Mouse (Mus musculus): ENCODE results near the gene Cadps2.

Gene Cadps2

GRCm38 (mm10) chr6:23360596-23360995, 478.6 kb downstream of the Cadps2 start:
- no peak for DNase-seq (ENCODE audit: low spot score)

GRCm38 (mm10) chr6:23356141-23356540, 483.1 kb downstream of the Cadps2 start:
- no peak for DNase-seq (ENCODE audit: low spot score)

- DNase-seq (ENCODE audit: low spot score), result no peak
Observed at GRCm38 (mm10) chr6:23353480-23353879, 485.7 kb downstream of the Cadps2 start.

GRCm38 (mm10) chr6:23337411-23338063, 501.7 kb downstream of the Cadps2 start:
- no peak for DNase-seq (ENCODE audit: low spot score)

- no peak for DNase-seq (ENCODE audit: low spot score)
Observed at GRCm38 (mm10) chr6:23314945-23315344, 524.3 kb downstream of the Cadps2 start.

- DNase-seq (ENCODE audit: low spot score), result no peak
Observed at GRCm38 (mm10) chr6:23314291-23314690, 524.9 kb downstream of the Cadps2 start.

DNA sequence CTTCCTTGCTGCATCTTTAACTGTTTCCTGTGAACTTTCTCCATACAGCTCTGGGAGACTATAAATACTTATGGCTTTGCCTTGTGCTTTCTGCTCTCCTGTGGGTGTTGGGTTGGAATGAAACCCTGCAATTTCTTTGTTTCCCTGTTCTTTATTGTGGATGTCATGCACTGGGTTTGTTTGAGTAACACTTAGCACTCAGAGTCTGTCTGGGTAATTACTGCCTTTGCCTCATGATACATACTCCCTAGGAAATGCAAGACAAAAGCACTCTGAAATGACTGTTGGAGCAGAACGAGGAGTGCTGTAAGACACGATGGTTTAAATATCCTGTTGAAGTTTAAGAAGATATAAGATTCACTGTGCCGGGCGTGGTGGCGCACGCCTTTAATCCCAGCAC, 533.2 kb downstream of the Cadps2 start:
- DNase-seq (ENCODE audit: low spot score), result no peak

DNA sequence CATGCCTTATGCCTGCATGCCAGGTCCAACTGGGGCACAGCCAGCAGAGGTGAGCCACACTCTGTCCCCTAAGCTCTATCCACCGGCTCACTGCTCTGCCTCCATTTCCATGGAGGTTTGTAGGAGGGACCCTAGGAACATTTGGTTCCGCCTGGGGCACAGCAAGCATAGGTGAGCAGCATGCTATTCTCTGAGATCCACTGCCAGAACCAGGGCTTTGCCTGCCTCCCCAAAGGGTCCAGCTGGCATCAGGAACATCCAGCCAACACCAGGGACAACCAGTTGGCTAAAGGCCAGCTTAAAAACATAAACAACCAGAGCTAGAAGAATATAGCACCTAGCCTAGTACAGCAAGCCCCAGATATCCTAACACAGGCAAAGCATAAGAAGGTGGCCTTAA, 540.6 kb downstream of the Cadps2 start:
- DNase-seq (ENCODE audit: low spot score), result no peak

- DNase-seq (ENCODE audit: low spot score), result no peak
Observed at GRCm38 (mm10) chr6:23294685-23295084, 544.5 kb downstream of the Cadps2 start.

- DNase-seq (ENCODE audit: low spot score), result no peak
Observed at GRCm38 (mm10) chr6:23288752-23289151, 550.5 kb downstream of the Cadps2 start.

- no peak for DNase-seq (ENCODE audit: low spot score)
Observed at GRCm38 (mm10) chr6:23281514-23281820, 557.8 kb downstream of the Cadps2 start.

DNA sequence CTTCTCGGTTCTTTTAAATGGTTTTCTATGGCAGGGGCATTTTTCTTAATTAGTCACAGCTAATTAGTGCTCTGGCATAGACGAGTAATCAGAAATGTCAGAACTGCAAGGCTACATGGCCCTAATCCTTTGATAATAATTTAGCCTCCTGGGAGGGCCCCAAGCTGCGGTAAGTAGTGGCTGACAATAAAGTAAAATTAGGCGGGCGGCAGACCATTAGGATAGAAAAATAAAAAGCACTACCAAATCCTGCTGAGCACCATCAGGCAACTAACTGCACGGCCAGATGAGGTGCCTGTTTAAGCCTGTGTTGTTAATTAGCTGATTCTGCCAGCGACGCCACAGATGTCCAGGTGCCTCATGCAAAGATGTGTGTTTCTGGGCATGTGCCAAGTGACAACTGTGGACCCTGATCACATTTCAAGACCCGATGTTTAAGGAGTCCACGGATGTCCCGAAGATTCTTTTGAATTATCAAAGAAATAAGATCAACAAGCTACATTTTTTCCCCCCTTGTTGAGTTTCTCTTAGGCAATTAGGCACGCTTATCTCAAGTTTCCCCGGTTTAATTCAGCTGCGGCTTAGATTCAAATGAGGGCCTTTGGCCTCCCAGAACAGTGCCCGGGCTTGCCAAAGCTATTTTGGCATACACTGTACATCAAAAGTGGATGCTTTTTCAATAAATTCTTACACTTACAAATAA, 558.3 kb downstream of the Cadps2 start:
- no peak for DNase-seq (ENCODE audit: low spot score)

DNA sequence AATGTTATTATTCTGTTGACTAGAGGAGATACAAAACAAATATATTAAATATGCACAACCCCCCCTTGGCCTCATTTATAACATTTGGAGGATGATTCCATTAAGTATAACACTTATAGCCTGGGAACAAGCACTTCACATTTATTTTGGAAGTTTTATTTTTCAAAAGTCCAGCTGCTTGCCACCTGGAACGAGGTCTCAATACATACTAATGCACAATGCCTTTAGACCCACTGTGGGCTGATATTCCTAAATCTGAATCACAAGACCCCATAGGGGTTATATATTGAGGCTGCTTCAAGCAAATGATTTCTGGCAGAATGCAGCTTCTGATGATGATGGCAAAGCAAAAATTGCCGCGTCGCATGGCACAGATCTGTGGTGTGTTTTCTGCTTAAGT, 565.7 kb downstream of the Cadps2 start:
- no peak for DNase-seq (ENCODE audit: low spot score)

DNA sequence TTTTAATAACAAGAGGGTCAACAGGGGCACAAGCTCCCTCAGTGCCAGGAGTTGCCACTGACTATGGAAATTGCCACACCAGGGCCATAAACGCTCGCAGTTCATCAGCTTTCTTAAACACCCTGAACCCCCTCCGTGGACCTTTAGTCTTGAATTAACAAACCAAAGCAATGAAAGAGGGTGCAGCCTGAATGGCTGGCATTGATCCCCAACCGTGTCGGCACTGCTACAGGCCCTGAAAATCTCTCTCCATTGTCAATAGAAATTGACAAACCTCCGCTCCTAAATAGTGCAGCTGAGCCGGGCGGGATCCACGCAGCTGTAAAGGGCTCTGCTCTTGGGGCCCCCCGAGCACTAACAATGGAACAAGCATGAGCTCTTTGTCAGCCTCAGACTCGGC, 566.2 kb downstream of the Cadps2 start:
- no peak for DNase-seq (ENCODE audit: low spot score)

DNA sequence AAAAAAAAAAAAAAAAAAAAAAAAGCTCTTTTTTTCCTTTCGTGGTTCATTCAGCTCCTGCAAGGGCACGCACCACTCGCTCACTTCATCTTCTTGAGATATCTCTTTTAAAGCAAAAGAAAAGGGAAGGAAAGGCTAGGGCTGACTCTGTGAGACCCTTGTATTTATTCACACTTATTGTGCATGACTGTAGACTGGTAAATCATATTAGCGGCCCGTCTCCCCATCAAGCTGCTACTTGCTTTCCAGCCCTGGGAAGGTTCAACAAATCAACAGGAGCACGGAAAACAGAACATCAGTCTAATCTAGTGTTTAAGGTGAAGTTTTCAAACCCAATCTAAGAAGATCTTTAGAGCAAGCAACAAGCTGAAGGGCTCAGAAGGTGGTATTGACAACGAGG, 566.7 kb downstream of the Cadps2 start:
- DNase-seq (ENCODE audit: low spot score), result no peak

DNA sequence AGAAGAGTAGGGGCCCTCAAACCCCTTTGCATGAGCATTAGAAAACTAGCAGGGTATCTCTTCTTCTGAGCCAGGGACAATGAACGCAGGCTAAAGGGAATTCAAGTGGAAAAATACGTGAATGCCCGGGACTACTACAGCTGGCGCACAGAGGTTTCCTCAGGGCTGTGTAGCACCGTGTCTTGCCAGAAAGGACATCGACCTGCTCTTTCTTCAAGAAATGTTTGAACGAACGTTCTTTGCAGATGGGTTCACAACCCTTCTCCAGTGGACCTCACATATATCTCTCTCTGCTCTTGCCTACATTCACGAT, 578.5 kb downstream of the Cadps2 start:
- no peak for DNase-seq (ENCODE audit: low spot score)

DNA sequence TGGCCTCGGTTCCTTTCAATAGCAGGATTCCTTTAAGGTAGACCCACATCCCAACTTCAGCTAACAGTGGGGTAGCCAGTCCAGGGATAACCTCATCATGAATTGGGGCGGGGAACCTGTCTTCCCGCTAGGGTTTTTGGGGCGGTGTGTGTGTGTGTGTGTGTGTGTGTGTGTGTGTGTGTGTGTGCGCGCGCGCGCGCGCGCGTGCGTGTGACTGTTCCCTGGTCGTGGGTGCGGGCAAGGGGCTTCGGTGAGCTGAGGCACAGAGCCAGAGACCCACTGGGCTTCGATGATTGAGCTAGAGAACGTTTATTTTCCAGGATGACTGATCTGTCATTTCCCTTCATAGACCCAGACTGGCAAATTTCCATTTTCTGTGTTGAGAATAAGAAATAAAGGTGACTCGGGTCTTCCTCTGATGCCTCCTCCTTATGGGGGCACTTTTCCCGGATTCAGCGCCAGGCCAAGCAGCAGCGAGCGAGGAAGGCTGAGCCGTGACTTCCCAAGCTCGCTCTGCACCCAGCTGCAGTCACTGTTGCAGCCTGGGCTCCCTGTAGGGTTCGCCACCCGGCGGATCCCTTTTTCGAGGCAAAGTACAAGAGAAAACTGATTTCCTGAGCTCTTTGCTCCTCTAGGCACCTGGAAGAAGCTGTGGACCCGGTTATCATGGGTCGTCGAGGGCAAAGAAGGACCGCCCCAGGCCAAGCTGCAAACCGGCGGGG, 579.0 kb downstream of the Cadps2 start:
- no peak for DNase-seq (ENCODE audit: low spot score)

DNA sequence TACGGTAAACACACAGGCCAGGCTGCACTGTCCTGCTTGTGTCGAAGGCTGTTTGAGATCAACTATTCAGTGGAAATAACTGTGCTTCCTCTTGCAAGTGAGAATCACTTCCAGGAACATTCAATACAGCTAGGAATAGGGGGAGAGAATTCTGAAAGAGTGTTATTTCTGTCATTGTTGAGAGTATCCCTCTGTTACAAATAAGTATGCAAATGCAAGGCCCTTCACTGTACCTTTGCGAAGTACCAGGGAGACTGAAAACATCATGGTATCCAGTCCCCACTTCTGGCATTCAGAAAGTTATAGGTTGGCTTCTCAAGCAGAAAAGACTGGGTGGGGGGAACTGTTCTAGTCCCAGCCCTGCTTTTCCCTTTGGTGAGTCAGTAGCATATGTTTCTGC, 581.2 kb downstream of the Cadps2 start:
- DNase-seq (ENCODE audit: low spot score), result no peak

- DNase-seq (ENCODE audit: low spot score), result no peak
Observed at GRCm38 (mm10) chr6:23255161-23255560, 584.1 kb downstream of the Cadps2 start.

DNA sequence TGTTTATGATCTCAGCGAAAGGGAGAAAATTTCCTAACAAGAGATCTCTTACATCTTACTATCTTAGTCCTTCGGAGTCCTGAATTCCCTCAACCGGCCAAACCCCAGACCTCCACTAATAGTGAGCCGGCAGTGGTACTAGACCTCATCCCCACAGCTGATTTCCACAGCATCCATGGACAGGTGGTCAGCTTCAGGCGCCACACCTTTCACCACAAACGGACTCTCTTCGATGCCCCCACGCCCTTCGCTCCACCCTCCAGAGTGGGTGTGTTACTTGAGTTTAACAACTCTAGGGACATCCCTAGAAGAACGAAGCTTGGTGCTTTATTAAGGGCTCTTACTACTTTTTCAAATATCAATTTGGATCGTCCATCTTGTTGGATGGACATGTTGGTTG, 584.6 kb downstream of the Cadps2 start:
- no peak for DNase-seq (ENCODE audit: low spot score)

- DNase-seq (ENCODE audit: low spot score), result no peak
Observed at GRCm38 (mm10) chr6:23253353-23254311, 585.6 kb downstream of the Cadps2 start.

Data from c-Kit-positive CD71-positive TER-119-positive erythroid progenitor cells, embryonic 14.5 days (primary cell).